Mouse (Mus musculus) midbrain, postnatal 0 days (tissue): ENCODE data around the gene Stac3. TPM values are rescaled to one million over a fixed set of nuclear protein-coding genes. Genes with fewer than 3 reads are reported as not detected.
A peak's percentile ranks its signal among the peaks of the same experiment; 100 is the strongest.

Source experiments
- ATAC-seq: fragments of 200-750 bp; cut with Nextera tagmentation; 2 replicates; pipeline ENCODE4 v1.8.0; 2017; ENCODE audit warnings: moderate number of reproducible peaks, mild to moderate bottlenecking, moderate TSS enrichment, moderate library complexity; ENCODE audit not compliant: low FRiP score
- DNase-seq: peaks from one replicate; pipeline ENCODE4 v3.0.0-alpha.2; 2015; ENCODE audit warnings: low spot score
- H3K27ac ChIP-seq: fragments of 300-500 bp; sonication (generic); 2 replicates; pipeline ENCODE4 v1.5.1; 2014; ENCODE audit warnings: low read depth, mild to moderate bottlenecking, low read length, mixed read lengths
- H3K27me3 ChIP-seq: fragments of 300-500 bp; sonication (generic); 2 replicates; pipeline ENCODE4 v1.6.1; 2014; ENCODE audit warnings: low read length, control low read depth, mixed read lengths; ENCODE audit not compliant: insufficient read depth
- H3K36me3 ChIP-seq: fragments of 300-500 bp; sonication (generic); 2 replicates; pipeline ENCODE4 v1.6.1; 2014; ENCODE audit warnings: low read length, control low read depth, mixed read lengths; ENCODE audit not compliant: insufficient read depth
- H3K4me1 ChIP-seq: fragments of 300-500 bp; sonication (generic); 2 replicates; pipeline ENCODE4 v1.6.1; 2014; ENCODE audit warnings: mild to moderate bottlenecking, control low read depth, antibody characterized with exemption, low read length, mixed read lengths; ENCODE audit not compliant: insufficient read depth
- H3K4me2 ChIP-seq: fragments of 300-500 bp; sonication (generic); 2 replicates; pipeline ENCODE4 v1.6.1; 2014; ENCODE audit warnings: low read depth, mild to moderate bottlenecking, low read length, mixed read lengths; ENCODE audit not compliant: poor library complexity, severe bottlenecking
- H3K4me3 ChIP-seq: fragments of 300-500 bp; sonication (generic); 2 replicates; pipeline ENCODE4 v1.5.1; 2014; ENCODE audit warnings: low read depth, mild to moderate bottlenecking, low read length, moderate library complexity
- H3K9ac ChIP-seq: fragments of 300-500 bp; sonication (generic); replicated peaks from 2 replicates; pipeline ENCODE4 v1.6.1; 2014; ENCODE audit warnings: mild to moderate bottlenecking, low read length, moderate library complexity, mixed read lengths; ENCODE audit not compliant: poor library complexity, severe bottlenecking
- H3K9me3 ChIP-seq: fragments of 300-500 bp; sonication (generic); 2 replicates; pipeline ENCODE4 v1.6.1; 2016; ENCODE audit warnings: low read length, control low read depth
- CTCF ChIP-seq: IDR thresholded peaks from 2 replicates; pipeline ENCODE4 v1.5.1; 2016; ENCODE audit warnings: antibody characterized with exemption, mild to moderate bottlenecking
- WGBS: fragments of 180-500 bp; shearing (Covaris S2); extraction: QIAGEN DNeasy Blood & Tissue Kit; methylation state at CpG from one replicate; pipeline ENCODE4 v1.1.7; 2014; 5-methylcytosine and 5-hydroxymethylcytosine counted together
- polyA plus RNA-seq: library from polyadenylated mRNA; unstranded; fragments of >200 nt; fragmentation: Nextera tagmentation; extraction: Ambion mirVana; gene quantifications from 2 replicates; pipeline ENCODE4 v1.2.1, GENCODE M21; 2015
- total RNA-seq: library from RNA; depleted of rRNA; stranded (reverse); fragments of >200 nt; gene quantifications from 2 replicates; pipeline ENCODE4 v1.2.3, GENCODE M21; 2014

The Stac3 gene
- total and polyA plus RNA-seq, 2 experiments from 2014 or later = 0.51 to 1.2 TPM

DNA sequence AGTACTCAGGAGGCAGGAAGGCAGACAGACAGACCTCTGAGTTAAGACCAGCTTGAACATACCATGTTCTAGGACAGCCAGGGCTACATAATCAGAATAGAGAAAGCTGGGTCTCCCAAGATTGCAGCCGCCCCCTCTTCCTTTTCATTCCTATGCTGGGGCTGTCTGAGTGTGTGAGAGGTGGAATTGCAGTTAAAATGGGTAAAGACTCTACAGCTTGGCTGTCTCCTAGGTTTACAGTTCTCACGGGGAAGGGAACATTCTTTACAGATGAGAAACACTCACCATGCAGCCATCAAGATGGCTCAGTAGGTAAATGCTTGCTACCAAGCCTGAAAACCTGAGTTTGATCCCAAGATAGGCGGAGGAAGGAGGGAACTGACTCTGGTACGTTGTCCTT, 1.4 kb upstream of the Stac3 start:
- Histone ChIP-seq H3K4me3 (no peak overlapping the region), H3K27me3 (no peaks in the 10 kb centered on the region), H3K9me3 (no peaks in the 10 kb centered on the region), H3K4me1 (no peaks in the 10 kb centered on the region), H3K4me2 (no peak overlapping the region), H3K27ac (no peak overlapping the region), H3K9ac (no peak overlapping the region), H3K36me3 (peaks cover 45% of the 10 kb centered on the region)
- ATAC-seq (no peak), DNase-seq (no peak)
- no peak for TF ChIP-seq CTCF
- 96% methylated on average over 4 of the region's 4 CpGs for WGBS

GRCm38 (mm10) chr10:127508239-127508638, 6.8 kb downstream of the Stac3 start:
- H3K36me3 ChIP-seq = peaks cover 5% of the 10 kb centered on the region; the same call in 1 of the 2 replicates
- H3K27me3 ChIP-seq = no peaks in the 10 kb centered on the region
- H3K9me3 ChIP-seq = no peaks in the 10 kb centered on the region
- no peak for ATAC-seq
- H3K9ac ChIP-seq = 0 out of 2 replicates have a peak overlapping the region, but pooled peaks have one; percentile 13
- H3K4me3 ChIP-seq = no peak overlapping the region
- DNase-seq = peak; percentile 81
- H3K27ac ChIP-seq = no peak overlapping the region
- 6% methylated on average over 15 of the region's 15 CpGs for WGBS
- TF ChIP-seq CTCF = peak; percentile 79
- H3K4me2 ChIP-seq = peak overlapping the region; percentile 62; the same call in 1 of the 2 replicates
- H3K4me1 ChIP-seq = peaks cover 30% of the 10 kb centered on the region

DNA sequence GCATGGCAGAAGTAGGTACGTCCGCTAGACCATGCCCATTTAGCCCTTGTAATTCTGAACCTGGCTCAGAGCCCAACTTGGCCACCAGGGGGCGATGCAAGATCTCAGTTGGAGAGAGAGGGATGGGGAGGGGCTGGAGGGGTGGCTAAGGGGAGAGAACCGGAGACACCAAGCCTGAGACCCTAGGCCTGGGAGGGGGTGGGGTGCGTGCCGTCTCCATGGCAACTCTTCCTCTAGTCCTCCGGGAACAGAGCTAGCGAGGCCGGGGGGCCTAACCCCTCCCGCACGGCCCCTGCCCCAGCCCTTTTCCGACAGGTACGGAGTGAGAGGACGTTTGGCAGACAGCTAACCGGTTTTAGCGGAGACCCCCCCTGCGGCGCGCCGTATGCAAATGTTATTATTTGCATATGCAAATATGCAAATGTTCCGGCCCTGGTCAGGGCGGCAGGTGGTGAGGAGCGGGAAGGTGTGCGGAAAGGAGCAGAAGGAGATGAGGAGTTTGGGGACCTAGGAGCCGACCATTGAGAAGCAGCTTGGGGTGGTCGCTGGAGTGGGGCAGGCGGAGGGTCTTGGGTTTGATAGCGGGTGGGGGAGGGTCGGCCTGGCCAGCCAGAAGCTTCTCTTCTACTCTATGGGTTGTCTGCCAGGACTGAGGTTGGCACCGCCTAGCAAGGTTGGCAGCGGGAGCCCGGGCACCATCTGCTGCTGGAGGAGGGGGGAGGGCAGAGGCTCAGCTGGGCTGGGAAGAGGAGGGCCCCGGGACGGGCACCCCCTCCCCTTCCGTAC, 7.8 kb downstream of the Stac3 start:
- H3K9ac ChIP-seq = peak overlapping the region; percentile 48
- peak overlapping the region; percentile 62 for H3K4me2 ChIP-seq
- no peaks in the 10 kb centered on the region for H3K27me3 ChIP-seq
- TF ChIP-seq CTCF = peak; percentile 97
- no peaks in the 10 kb centered on the region for H3K9me3 ChIP-seq
- peak; percentile 62 for ATAC-seq
- under 1% methylated on average over 34 of the region's 35 CpGs for WGBS
- H3K4me3 ChIP-seq = peak overlapping the region; percentile 36
- peak overlapping the region; percentile 96 for H3K27ac ChIP-seq
- peak; percentile 96 for DNase-seq
- H3K36me3 ChIP-seq = peaks cover 5% of the 10 kb centered on the region; the same call in 1 of the 2 replicates
- peaks cover 36% of the 10 kb centered on the region for H3K4me1 ChIP-seq

DNA sequence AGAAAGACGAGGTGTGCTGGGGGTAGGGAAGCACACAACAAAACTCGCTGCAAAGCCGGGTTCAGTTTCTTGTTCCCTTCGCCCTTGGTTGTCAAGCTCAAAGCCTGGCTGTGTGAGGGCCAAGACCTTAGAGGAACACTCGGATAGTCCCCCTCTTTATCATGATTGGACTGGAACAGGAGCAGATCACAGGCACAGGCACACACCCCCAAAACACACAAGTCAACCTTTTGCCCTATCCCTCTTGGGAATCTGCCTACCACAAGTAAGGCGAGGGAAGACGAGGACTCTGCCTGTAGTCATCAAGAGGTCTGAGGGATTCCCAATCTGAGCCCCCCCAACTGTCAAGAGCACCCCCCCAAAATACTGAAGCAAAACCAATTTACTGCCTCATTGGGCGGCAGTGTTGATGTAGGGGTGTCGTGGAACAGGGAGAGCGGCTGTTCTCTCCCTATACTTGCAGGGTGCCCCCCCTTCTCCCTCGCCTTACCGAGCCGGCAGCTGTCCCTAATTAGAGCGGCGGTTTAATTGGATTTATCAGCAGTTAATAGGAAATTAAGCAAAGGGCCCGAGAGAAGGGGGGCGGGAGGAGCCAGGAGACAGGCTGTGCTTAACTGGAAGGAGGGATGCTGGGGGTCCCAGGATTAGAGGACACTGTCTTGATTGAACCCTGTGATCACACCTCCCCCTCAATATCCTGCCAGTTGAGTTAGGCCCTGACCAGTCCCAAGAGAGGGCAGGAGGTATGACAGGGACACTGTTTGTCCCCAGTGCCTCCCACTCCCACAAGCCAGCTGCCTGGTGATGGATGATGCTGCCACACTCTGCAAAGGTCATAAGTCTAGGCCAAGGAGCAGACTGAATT, 8.6 kb downstream of the Stac3 start:
- H3K9ac ChIP-seq = peak overlapping the region; percentile 48
- ATAC-seq (no peak), DNase-seq (peak; percentile 87)
- 12% methylated on average over 17 of the region's 17 CpGs for WGBS
- H3K4me3 ChIP-seq = peak overlapping the region; percentile 36
- H3K36me3 ChIP-seq = peaks cover 5% of the 10 kb centered on the region; the same call in 1 of the 2 replicates
- peak overlapping the region; percentile 62 for H3K4me2 ChIP-seq
- no peak for TF ChIP-seq CTCF
- no peaks in the 10 kb centered on the region for H3K9me3 ChIP-seq
- peaks cover 36% of the 10 kb centered on the region for H3K4me1 ChIP-seq
- no peaks in the 10 kb centered on the region for H3K27me3 ChIP-seq
- H3K27ac ChIP-seq = peak overlapping the region; percentile 96

DNA sequence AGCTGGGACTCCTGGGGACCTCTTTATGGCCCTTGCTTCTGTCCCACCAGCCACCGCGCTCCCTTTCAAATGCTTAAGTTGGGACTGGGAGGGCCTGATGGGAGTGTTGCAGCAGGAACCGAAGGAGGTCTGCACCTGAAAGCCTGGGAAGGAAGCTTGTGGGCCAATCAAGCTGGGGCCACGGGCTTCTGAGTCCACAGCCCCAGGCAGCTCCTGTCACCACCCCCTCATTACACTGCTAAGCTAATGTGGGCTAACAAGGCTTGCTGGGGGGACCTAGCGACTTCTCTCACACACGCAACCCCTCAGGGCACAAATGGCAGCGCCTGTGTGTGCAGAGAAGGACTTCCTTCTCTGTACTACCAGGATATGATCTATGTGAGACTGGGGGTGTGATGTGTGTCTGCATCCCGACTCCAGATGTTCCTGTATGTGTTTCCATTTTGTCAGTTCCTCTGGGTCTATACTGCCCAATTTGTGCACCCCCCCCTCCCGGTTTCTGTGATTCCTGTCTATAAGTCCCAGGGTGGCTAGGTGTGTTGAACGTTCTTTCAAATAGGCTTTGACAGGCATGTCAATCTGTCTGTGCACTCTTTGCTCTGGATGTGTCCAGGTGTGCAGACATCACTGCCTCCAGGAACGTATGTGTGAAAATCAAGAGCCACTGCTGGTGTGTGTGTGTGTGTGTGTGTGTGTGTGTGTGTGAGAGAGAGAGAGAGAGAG, 9.6 kb downstream of the Stac3 start:
- WGBS = 14% methylated on average over 11 of the region's 11 CpGs
- peak overlapping the region; percentile 82 for H3K4me2 ChIP-seq
- H3K4me3 ChIP-seq = peak overlapping the region; percentile 40
- DNase-seq (no peak), ATAC-seq (no peak; the same call in 1 of the 2 replicates)
- H3K4me1 ChIP-seq = peaks cover 36% of the 10 kb centered on the region
- H3K9me3 ChIP-seq = no peaks in the 10 kb centered on the region
- no peak for TF ChIP-seq CTCF
- peak overlapping the region; percentile 96 for H3K27ac ChIP-seq
- H3K27me3 ChIP-seq = no peaks in the 10 kb centered on the region
- H3K9ac ChIP-seq = peak overlapping the region; percentile 75; the same call in 1 of the 2 replicates
- peaks cover 5% of the 10 kb centered on the region; the same call in 1 of the 2 replicates for H3K36me3 ChIP-seq
